Mouse (Mus musculus) intestine, embryonic 16.5 days (tissue): ENCODE measurements around the gene Sipa1l1. TPM values are rescaled to one million over a fixed set of nuclear protein-coding genes. Genes with fewer than 3 reads are reported as not detected.
A peak's percentile ranks its signal among the peaks of the same experiment; 100 is the strongest.

Source experiments
- ATAC-seq: fragments of 200-750 bp; cut with Nextera tagmentation; 2 replicates; pipeline ENCODE4 v1.8.0; 2017; ENCODE audit warnings: moderate TSS enrichment, moderate library complexity
- H3K27ac ChIP-seq: fragments of 300-500 bp; sonication (generic); 2 replicates; pipeline ENCODE4 v1.5.1; 2014; ENCODE audit warnings: mild to moderate bottlenecking, low read length
- H3K27me3 ChIP-seq: fragments of 300-500 bp; sonication (generic); replicated peaks from 2 replicates; pipeline ENCODE4 v1.6.1; 2014; ENCODE audit warnings: low read length, control low read depth, mixed read lengths; ENCODE audit not compliant: control insufficient read depth, insufficient read depth
- H3K36me3 ChIP-seq: fragments of 300-500 bp; sonication (generic); 2 replicates; pipeline ENCODE4 v1.6.1; 2014; ENCODE audit warnings: low read length, control low read depth; ENCODE audit not compliant: control insufficient read depth, insufficient read depth
- H3K4me1 ChIP-seq: fragments of 300-500 bp; sonication (generic); 2 replicates; pipeline ENCODE4 v1.6.1; 2014; ENCODE audit warnings: low read length, control low read depth, mixed read lengths; ENCODE audit not compliant: control insufficient read depth, insufficient read depth
- H3K4me2 ChIP-seq: fragments of 300-500 bp; sonication (generic); 2 replicates; pipeline ENCODE4 v1.6.1; 2014; ENCODE audit warnings: low read depth, low read length, control low read depth
- H3K4me3 ChIP-seq: fragments of 300-500 bp; sonication (generic); 2 replicates; pipeline ENCODE4 v1.5.1; 2014; ENCODE audit warnings: mild to moderate bottlenecking, low read length
- H3K9ac ChIP-seq: fragments of 300-500 bp; sonication (generic); 2 replicates; pipeline ENCODE4 v1.6.1; 2014; ENCODE audit warnings: low read depth, low read length
- H3K9me3 ChIP-seq: fragments of 300-500 bp; sonication (generic); 2 replicates; pipeline ENCODE4 v1.6.1; 2016; ENCODE audit warnings: low read length, control low read depth; ENCODE audit not compliant: control insufficient read depth
- WGBS: fragments of 180-500 bp; shearing (Covaris S2); extraction: QIAGEN DNeasy Blood & Tissue Kit; methylation state at CpG from one replicate; pipeline ENCODE4 v1.1.7; 2014; 5-methylcytosine and 5-hydroxymethylcytosine counted together
- polyA plus RNA-seq: library from polyadenylated mRNA; unstranded; fragments of >200 nt; fragmentation: Nextera tagmentation; extraction: Ambion mirVana; gene quantifications from 2 replicates; pipeline ENCODE4 v1.2.1, GENCODE M21; 2015

Sipa1l1 gene
- polyA plus RNA-seq, 1 experiment from 2014 or later, result 21.2 TPM

DNA sequence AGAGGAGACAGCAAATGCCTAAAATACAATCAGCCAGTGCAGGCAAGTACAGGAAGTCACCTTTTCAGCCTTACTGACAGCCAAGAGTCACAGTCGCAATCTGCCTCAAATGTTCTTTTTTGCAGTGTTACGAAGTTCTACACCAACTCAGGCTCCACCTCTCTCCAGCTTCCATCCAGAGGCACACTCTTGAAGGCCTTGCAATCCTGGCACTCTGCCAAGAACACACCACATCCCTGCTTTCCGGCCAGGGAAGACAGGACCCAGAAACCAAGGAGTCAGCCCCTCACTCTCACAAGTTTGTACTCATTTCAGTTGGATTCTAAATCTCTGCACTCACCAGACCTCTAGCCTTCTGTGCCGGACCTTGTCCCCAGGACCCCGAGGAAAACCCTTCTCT, 299.3 kb downstream of the Sipa1l1 start:
- no peak overlapping the region for H3K27ac ChIP-seq
- WGBS, result 37% methylated on average over 5 of the region's 5 CpGs
- H3K9me3 ChIP-seq, result no peaks in the 10 kb centered on the region
- no peak overlapping the region for H3K9ac ChIP-seq
- no peaks in the 10 kb centered on the region for H3K36me3 ChIP-seq
- H3K27me3 ChIP-seq, result no peaks in the 10 kb centered on the region
- no peak overlapping the region for H3K4me3 ChIP-seq
- peaks cover 16% of the 10 kb centered on the region for H3K4me1 ChIP-seq
- no peak overlapping the region for H3K4me2 ChIP-seq
- ATAC-seq, result peak; percentile 45; the same call in 1 of the 2 replicates

DNA sequence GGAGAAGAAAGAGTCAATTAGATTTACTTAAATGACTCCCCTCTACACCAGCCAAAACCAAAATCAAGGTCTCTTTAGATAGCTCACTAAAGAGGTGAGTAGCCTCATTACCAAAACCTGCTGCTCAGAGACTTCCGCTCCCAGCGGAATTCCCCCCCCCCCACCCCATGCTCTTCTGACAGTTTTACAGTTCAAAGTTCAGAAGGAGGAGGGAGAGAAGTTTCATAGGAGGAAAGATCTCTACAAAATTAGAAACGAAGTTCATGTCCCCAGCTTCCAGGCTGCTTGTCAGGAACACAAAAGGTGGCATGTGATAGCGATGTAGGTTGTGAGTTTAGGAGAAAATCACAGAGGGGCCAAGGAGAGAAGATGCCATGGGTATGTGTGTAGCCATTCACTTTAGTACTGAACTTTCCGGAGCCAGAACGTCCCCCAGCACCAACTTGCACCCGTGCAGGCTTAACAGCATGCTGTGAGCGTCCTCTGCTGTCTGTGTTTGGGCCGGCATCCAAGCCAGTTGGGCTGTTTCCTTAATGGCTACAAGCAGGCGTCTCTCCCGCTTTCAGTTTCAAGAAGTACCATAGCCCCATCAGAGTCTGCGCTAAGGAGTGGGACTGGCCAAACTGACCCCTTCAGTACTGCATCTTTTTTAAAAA, 300.7 kb downstream of the Sipa1l1 start:
- Histone ChIP-seq H3K27ac (peak overlapping the region; percentile 55), H3K9ac (peak overlapping the region; percentile 53), H3K4me3 (peak overlapping the region; percentile 52), H3K9me3 (no peaks in the 10 kb centered on the region), H3K4me1 (peaks cover 16% of the 10 kb centered on the region), H3K27me3 (no peaks in the 10 kb centered on the region), H3K36me3 (no peaks in the 10 kb centered on the region), H3K4me2 (peak overlapping the region; percentile 88)
- ATAC-seq, result peak; percentile 82
- WGBS, result 1% methylated on average over 12 of the region's 12 CpGs

DNA sequence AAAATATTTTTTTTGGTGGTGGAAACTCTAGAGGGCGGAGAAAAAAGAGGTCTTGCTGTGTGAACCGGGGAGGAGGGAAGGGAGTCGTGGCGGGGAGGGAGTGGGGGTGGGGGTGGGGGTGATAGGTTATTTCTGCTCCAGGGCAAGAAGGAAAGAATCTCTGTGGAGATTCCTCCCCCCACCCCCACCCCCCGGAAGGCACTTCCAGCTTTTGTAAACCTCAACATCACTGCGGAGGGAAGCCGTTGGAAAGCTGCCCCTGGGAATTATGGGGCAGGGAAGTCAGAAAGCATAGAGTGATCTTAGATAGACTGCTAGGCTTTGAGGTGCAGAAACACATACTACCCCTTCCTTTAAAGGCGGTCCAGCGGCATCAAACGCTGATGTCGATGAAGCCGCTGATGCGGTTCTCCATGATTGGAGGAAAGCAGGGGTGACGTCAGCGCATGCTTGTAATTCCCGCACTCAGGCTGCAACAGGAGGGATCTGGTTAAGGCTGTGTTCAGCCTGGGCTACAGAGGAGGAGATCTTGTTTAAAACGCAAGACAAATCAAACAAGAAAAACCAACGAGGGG, 301.3 kb downstream of the Sipa1l1 start:
- Histone ChIP-seq H3K4me1 (peaks cover 16% of the 10 kb centered on the region), H3K9ac (peak overlapping the region; percentile 53), H3K4me2 (peak overlapping the region; percentile 88), H3K27ac (peak overlapping the region; percentile 55), H3K36me3 (no peaks in the 10 kb centered on the region), H3K4me3 (peak overlapping the region; percentile 52), H3K9me3 (no peaks in the 10 kb centered on the region), H3K27me3 (no peaks in the 10 kb centered on the region)
- peak; percentile 79 for ATAC-seq
- 2% methylated on average over 18 of the region's 18 CpGs for WGBS

GRCm38 (mm10) chr12:82472796-82473195, 303.7 kb downstream of the Sipa1l1 start:
- no peak overlapping the region for H3K4me3 ChIP-seq
- H3K4me1 ChIP-seq, result peaks cover 20% of the 10 kb centered on the region
- H3K9ac ChIP-seq, result no peak overlapping the region
- no peaks in the 10 kb centered on the region for H3K36me3 ChIP-seq
- no peak overlapping the region for H3K4me2 ChIP-seq
- WGBS, result 77% methylated on average over 3 of the region's 3 CpGs
- ATAC-seq, result no peak
- H3K27me3 ChIP-seq, result no peaks in the 10 kb centered on the region
- no peaks in the 10 kb centered on the region for H3K9me3 ChIP-seq
- H3K27ac ChIP-seq, result no peak overlapping the region

- no peak for ATAC-seq
- WGBS, result 85% methylated on average over 4 of the region's 4 CpGs
- no peak overlapping the region for H3K9ac ChIP-seq
Observed at GRCm38 (mm10) chr12:82473238-82473637, 304.1 kb downstream of the Sipa1l1 start.

GRCm38 (mm10) chr12:82474409-82474808, 305.3 kb downstream of the Sipa1l1 start:
- no peak for ATAC-seq
- 83% methylated on average over 4 of the region's 4 CpGs for WGBS

More at GRCm38 (mm10) chr12:82473238-82473637, 304.1 kb downstream of the Sipa1l1 start:
- Histone ChIP-seq H3K27ac (no peak overlapping the region), H3K27me3 (no peaks in the 10 kb centered on the region), H3K36me3 (no peaks in the 10 kb centered on the region), H3K4me3 (no peak overlapping the region), H3K9me3 (no peaks in the 10 kb centered on the region), H3K4me2 (no peak overlapping the region), H3K4me1 (peaks cover 21% of the 10 kb centered on the region)

GRCm38 (mm10) chr12:82476028-82476427, 306.9 kb downstream of the Sipa1l1 start:
- no peaks in the 10 kb centered on the region for H3K36me3 ChIP-seq
- peaks cover 11% of the 10 kb centered on the region; the same call in 1 of the 2 replicates for H3K4me1 ChIP-seq
- WGBS, result 84% methylated on average over 10 of the region's 10 CpGs
- H3K9ac ChIP-seq, result no peak overlapping the region
- H3K27me3 ChIP-seq, result no peaks in the 10 kb centered on the region
- no peak overlapping the region for H3K4me2 ChIP-seq
- no peak overlapping the region for H3K4me3 ChIP-seq
- H3K27ac ChIP-seq, result no peak overlapping the region
- no peak for ATAC-seq
- no peaks in the 10 kb centered on the region for H3K9me3 ChIP-seq

More at GRCm38 (mm10) chr12:82474409-82474808, 305.3 kb downstream of the Sipa1l1 start:
- Histone ChIP-seq H3K9me3 (no peaks in the 10 kb centered on the region), H3K4me2 (no peak overlapping the region), H3K9ac (no peak overlapping the region), H3K4me1 (peaks cover 16% of the 10 kb centered on the region; the same call in 1 of the 2 replicates), H3K27me3 (no peaks in the 10 kb centered on the region), H3K4me3 (no peak overlapping the region), H3K36me3 (no peaks in the 10 kb centered on the region), H3K27ac (no peak overlapping the region)

GRCm38 (mm10) chr12:82476580-82476979, 307.5 kb downstream of the Sipa1l1 start:
- Histone ChIP-seq H3K4me1 (peaks cover 11% of the 10 kb centered on the region; the same call in 1 of the 2 replicates), H3K9me3 (no peaks in the 10 kb centered on the region), H3K9ac (no peak overlapping the region), H3K4me3 (no peak overlapping the region), H3K36me3 (no peaks in the 10 kb centered on the region), H3K27ac (no peak overlapping the region), H3K4me2 (no peak overlapping the region), H3K27me3 (no peaks in the 10 kb centered on the region)
- 44% methylated on average over 2 of the region's 2 CpGs for WGBS
- no peak for ATAC-seq

GRCm38 (mm10) chr12:82477826-82478225, 308.7 kb downstream of the Sipa1l1 start:
- peak overlapping the region; percentile 13; the same call in 1 of the 2 replicates for H3K27ac ChIP-seq
- no peak overlapping the region for H3K9ac ChIP-seq
- 42% methylated on average over 5 of the region's 5 CpGs for WGBS

More at GRCm38 (mm10) chr12:82477826-82478225, 308.7 kb downstream of the Sipa1l1 start:
- Histone ChIP-seq H3K9me3 (no peaks in the 10 kb centered on the region), H3K4me3 (no peak overlapping the region), H3K4me2 (no peak overlapping the region), H3K36me3 (no peaks in the 10 kb centered on the region), H3K4me1 (peaks cover 11% of the 10 kb centered on the region; the same call in 1 of the 2 replicates), H3K27me3 (no peaks in the 10 kb centered on the region)
- ATAC-seq, result peak; percentile 48
